Mouse (Mus musculus) gastrocnemius, postnatal 4 days (tissue): ENCODE measurements around the gene Ndufv1. TPM values are rescaled to one million over a fixed set of nuclear protein-coding genes. Genes with fewer than 3 reads are reported as not detected.

Experiments
- DNase-seq, 2 experiments: peaks; one replicate each; pipeline ENCODE4 v3.0.0; 2021 to 2022; ENCODE audit warnings: low spot score in 2 of 2, mixed read lengths in 2 of 2
- total RNA-seq, 2 experiments: library from RNA; stranded (reverse); gene quantifications; 2 replicates each; pipeline ENCODE4 v1.2.3; 2021

The Ndufv1 gene
- total RNA-seq, 2 experiments from 2014 or later = 314 to 350 TPM

GRCm38 (mm10) chr19:4005091-4005490, 7.5 kb downstream of the Ndufv1 start:
- no peak for DNase-seq

- DNase-seq = no peak
These were observed 8.3 kb downstream of the Ndufv1 start for GRCm38 (mm10) chr19:4004331-4004730.

GRCm38 (mm10) chr19:4003641-4004040, 9.0 kb downstream of the Ndufv1 start:
- DNase-seq = no peak

GRCm38 (mm10) chr19:4003112-4003511, 9.5 kb downstream of the Ndufv1 start, which contains the start of gene Doc2g:
Doc2g (plus strand) TSS chr19:4003313.
- no peak for DNase-seq

GRCm38 (mm10) chr19:4001752-4002151, 10.9 kb downstream of the Ndufv1 start:
- no peak for DNase-seq

- no peak for DNase-seq
These were observed 11.6 kb downstream of the Ndufv1 start for GRCm38 (mm10) chr19:4000949-4001525.

- DNase-seq = peak; percentile 81 to 94
These were observed 12.3 kb downstream of the Ndufv1 start, which contains the start of the genes Nudt8 and Gm49405 for GRCm38 (mm10) chr19:4000119-4000900. Nudt8 (plus strand) TSS chr19:4000580. Gm49405 (plus strand) TSS chr19:4000626.

- DNase-seq = peak in 1 of 2 experiments; percentile 15
These were observed 13.4 kb downstream of the Ndufv1 start for GRCm38 (mm10) chr19:3999121-3999730.

- DNase-seq = peak in 1 of 2 experiments; percentile 16
These were observed 14.3 kb downstream of the Ndufv1 start for GRCm38 (mm10) chr19:3998335-3998734.

GRCm38 (mm10) chr19:3997231-3997630, 15.4 kb downstream of the Ndufv1 start:
- DNase-seq = no peak

- no peak for DNase-seq
These were observed 15.9 kb downstream of the Ndufv1 start for GRCm38 (mm10) chr19:3996747-3997146.

GRCm38 (mm10) chr19:3996106-3996505, 16.5 kb downstream of the Ndufv1 start:
- no peak for DNase-seq

- DNase-seq = no peak
These were observed 17.1 kb downstream of the Ndufv1 start for GRCm38 (mm10) chr19:3995505-3995904.

GRCm38 (mm10) chr19:3994932-3995331, 17.7 kb downstream of the Ndufv1 start:
- DNase-seq = no peak

- no peak for DNase-seq
These were observed 20.2 kb downstream of the Ndufv1 start, which contains the start of gene Tbx10 for GRCm38 (mm10) chr19:3992416-3992815. Tbx10 (plus strand) TSS chr19:3992752.

GRCm38 (mm10) chr19:3991966-3992365, 20.6 kb downstream of the Ndufv1 start:
- no peak for DNase-seq

GRCm38 (mm10) chr19:3991562-3991961, 21.0 kb downstream of the Ndufv1 start:
- DNase-seq = no peak

GRCm38 (mm10) chr19:3990804-3991203, 21.8 kb downstream of the Ndufv1 start:
- no peak for DNase-seq

- DNase-seq = no peak
These were observed 23.9 kb downstream of the Ndufv1 start for GRCm38 (mm10) chr19:3988750-3989149.

GRCm38 (mm10) chr19:3988066-3988465, 24.5 kb downstream of the Ndufv1 start:
- no peak for DNase-seq

GRCm38 (mm10) chr19:3986334-3986733, 26.3 kb downstream of the Ndufv1 start, which contains the start of gene Acy3:
Acy3 (plus strand) TSS chr19:3986570.
- peak; percentile 64 to 75 for DNase-seq

- no peak for DNase-seq
These were observed 27.3 kb downstream of the Ndufv1 start for GRCm38 (mm10) chr19:3985261-3985681.
